Comparison of ENCODE assay signal across 9 mouse cellular contexts in the genomic region with DNA sequence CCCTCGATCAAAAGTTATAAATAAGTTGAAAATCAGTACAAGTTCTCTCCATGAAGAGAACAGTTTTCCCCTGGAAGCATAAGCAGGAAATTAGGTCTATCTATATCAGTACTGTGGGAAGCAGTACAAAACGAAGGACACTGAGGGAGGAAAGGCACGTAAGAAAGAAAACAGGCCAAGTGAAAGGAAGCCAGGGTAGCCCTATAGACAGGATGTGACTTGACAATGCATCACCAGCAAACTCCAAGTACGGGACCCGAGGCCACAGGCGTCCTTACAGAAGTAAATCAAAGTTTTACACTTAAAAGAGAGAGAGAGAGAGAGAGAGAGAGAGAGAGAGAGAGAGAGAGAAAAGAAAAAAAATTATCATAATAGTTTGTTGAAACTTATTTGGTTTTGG. TPM values are rescaled to one million over a fixed set of nuclear protein-coding genes. Genes with fewer than 3 reads are reported as not detected.
DNase-seq lines count a peak whose midpoint lies in the region; ATAC-seq and TF ChIP-seq lines count a peak whose summit lies in the region.
"Had no signal": no experiment of that assay in that cellular context is flagged by ENCODE, and none has a peak within 500 bp of the region (broad histone marks: within the 10 kb centered on the region; RNA-seq: fewer than 3 reads in every experiment).

No protein-coding gene starts in this region.

- no peaks in the 10 kb centered on the region for H3K9me3 ChIP-seq in forebrain, postnatal 0 days (ENCODE audit: low read length)
- no peaks in the 10 kb centered on the region for H3K9me3 ChIP-seq in forebrain, embryonic 10.5 days
- H3K9me3 ChIP-seq in midbrain, embryonic 14.5 days (ENCODE audit: control insufficient read depth, low read length): no peaks in the 10 kb centered on the region
- no peaks in the 10 kb centered on the region for H3K9me3 ChIP-seq in midbrain, embryonic 10.5 days (replicated peaks)
- H3K9me3 ChIP-seq in hindbrain, embryonic 16.5 days (ENCODE audit: control insufficient read depth, low read length): no peaks in the 10 kb centered on the region
- no peaks in the 10 kb centered on the region for H3K9me3 ChIP-seq in stomach, embryonic 15.5 days

- H3K9ac ChIP-seq in forebrain, postnatal 0 days: no peak overlapping the region
- no peak overlapping the region for H3K9ac ChIP-seq in midbrain, embryonic 14.5 days (replicated peaks; ENCODE audit: low read length)
- H3K9ac ChIP-seq in hindbrain, embryonic 16.5 days (ENCODE audit: low read depth, low read length): no peak overlapping the region
- peak overlapping the region; percentile 12; the same call in 1 of the 2 replicates for H3K9ac ChIP-seq in stomach, embryonic 15.5 days

- WGBS in forebrain, postnatal 0 days: 36% methylated on average over 6 of the region's 6 CpGs
- 61% methylated on average over 6 of the region's 6 CpGs for WGBS in forebrain, embryonic 10.5 days
- WGBS in midbrain, embryonic 14.5 days: 59% methylated on average over 6 of the region's 6 CpGs
- 66% methylated on average over 6 of the region's 6 CpGs for WGBS in midbrain, embryonic 10.5 days
- 37% methylated on average over 6 of the region's 6 CpGs for WGBS in hindbrain, embryonic 16.5 days
- WGBS in stomach, embryonic 15.5 days: 32% methylated on average over 6 of the region's 6 CpGs

- H3K27ac ChIP-seq in forebrain, postnatal 0 days (ENCODE audit: low read depth, low read length): no peak overlapping the region
- H3K27ac ChIP-seq in forebrain, embryonic 10.5 days: no peak overlapping the region
- H3K27ac ChIP-seq in midbrain, embryonic 14.5 days (replicated peaks; ENCODE audit: low read depth, low read length): no peak overlapping the region
- H3K27ac ChIP-seq in midbrain, embryonic 10.5 days (replicated peaks): no peak overlapping the region
- no peak overlapping the region for H3K27ac ChIP-seq in hindbrain, embryonic 16.5 days (ENCODE audit: low read depth, low read length)
- H3K27ac ChIP-seq in stomach, embryonic 15.5 days: peak overlapping the region; percentile 48; the same call in 1 of the 2 replicates

- no peak for DNase-seq in forebrain, postnatal 0 days
- no peak for DNase-seq in forebrain, embryonic 10.5 days (ENCODE audit: extremely low spot score, low spot score)
- DNase-seq in midbrain, embryonic 14.5 days: no peak
- no peak for DNase-seq in midbrain, embryonic 10.5 days (ENCODE audit: low spot score)
- DNase-seq in cerebellum, adult 8-10 months: no peak
- no peak for DNase-seq in layer of hippocampus, adult 9-11 months
- DNase-seq: right cerebral cortex, postnatal 25 days had no signal

- H3K27me3 ChIP-seq in forebrain, postnatal 0 days (ENCODE audit: insufficient read depth, low read length): peaks cover 6% of the 10 kb centered on the region; the same call in 1 of the 2 replicates
- H3K27me3 ChIP-seq in forebrain, embryonic 10.5 days (ENCODE audit: poor library complexity, severe bottlenecking): peaks cover 43% of the 10 kb centered on the region
- H3K27me3 ChIP-seq in midbrain, embryonic 14.5 days (ENCODE audit: control insufficient read depth, insufficient read depth, low read length): peaks cover 23% of the 10 kb centered on the region
- H3K27me3 ChIP-seq in midbrain, embryonic 10.5 days (ENCODE audit: low read depth, poor library complexity, severe bottlenecking): peaks cover 48% of the 10 kb centered on the region
- H3K27me3 ChIP-seq in hindbrain, embryonic 16.5 days (replicated peaks; ENCODE audit: control insufficient read depth, insufficient read depth, low read length): 0 out of 2 replicates have a peak, but pooled peaks cover 4% of the 10 kb centered on the region
- H3K27me3 ChIP-seq in stomach, embryonic 15.5 days (replicated peaks): no peaks in the 10 kb centered on the region

- no peaks in the 10 kb centered on the region for H3K36me3 ChIP-seq in forebrain, postnatal 0 days (ENCODE audit: insufficient read depth)
- H3K36me3 ChIP-seq in forebrain, embryonic 10.5 days (replicated peaks): no peaks in the 10 kb centered on the region
- H3K36me3 ChIP-seq in midbrain, embryonic 14.5 days (ENCODE audit: control insufficient read depth, insufficient read depth, low read length): no peaks in the 10 kb centered on the region
- H3K36me3 ChIP-seq in midbrain, embryonic 10.5 days: no peaks in the 10 kb centered on the region
- H3K36me3 ChIP-seq in hindbrain, embryonic 16.5 days (ENCODE audit: control insufficient read depth, insufficient read depth, low read length): no peaks in the 10 kb centered on the region
- no peaks in the 10 kb centered on the region for H3K36me3 ChIP-seq in stomach, embryonic 15.5 days

- no peak for TF ChIP-seq CTCF in forebrain, postnatal 0 days (IDR thresholded peaks at IDR 0.05; ENCODE audit: low read depth)

- no peak overlapping the region for H3K4me3 ChIP-seq in forebrain, postnatal 0 days (ENCODE audit: low read depth, low read length)
- H3K4me3 ChIP-seq in forebrain, embryonic 10.5 days: no peak overlapping the region
- no peak overlapping the region for H3K4me3 ChIP-seq in midbrain, embryonic 14.5 days (replicated peaks; ENCODE audit: low read depth, low read length)
- no peak overlapping the region for H3K4me3 ChIP-seq in midbrain, embryonic 10.5 days
- H3K4me3 ChIP-seq in hindbrain, embryonic 16.5 days (ENCODE audit: low read length): no peak overlapping the region
- H3K4me3 ChIP-seq in stomach, embryonic 15.5 days (replicated peaks): peak overlapping the region; percentile 79

- no peak for ATAC-seq in forebrain, postnatal 0 days
- ATAC-seq in midbrain, embryonic 14.5 days (ENCODE audit: low FRiP score, low TSS enrichment): no peak
- no peak for ATAC-seq in hindbrain, embryonic 16.5 days
- no peak for ATAC-seq in stomach, embryonic 15.5 days (ENCODE audit: insufficient read depth, low FRiP score, low read depth)

- peaks cover 17% of the 10 kb centered on the region for H3K4me1 ChIP-seq in forebrain, postnatal 0 days (ENCODE audit: insufficient read depth)
- peaks cover 65% of the 10 kb centered on the region for H3K4me1 ChIP-seq in forebrain, embryonic 10.5 days
- peaks cover 17% of the 10 kb centered on the region for H3K4me1 ChIP-seq in midbrain, embryonic 14.5 days (ENCODE audit: control insufficient read depth, insufficient read depth, low read length)
- peaks cover 43% of the 10 kb centered on the region for H3K4me1 ChIP-seq in midbrain, embryonic 10.5 days
- H3K4me1 ChIP-seq in hindbrain, embryonic 16.5 days (ENCODE audit: control insufficient read depth, insufficient read depth, low read depth, low read length): peaks cover 17% of the 10 kb centered on the region
- peaks cover 46% of the 10 kb centered on the region for H3K4me1 ChIP-seq in stomach, embryonic 15.5 days

- H3K4me2 ChIP-seq in forebrain, postnatal 0 days (ENCODE audit: low read depth): peak overlapping the region; percentile 17
- H3K4me2 ChIP-seq in midbrain, embryonic 14.5 days (ENCODE audit: low read length): 0 out of 2 replicates have a peak overlapping the region, but pooled peaks have one; percentile 9
- peak overlapping the region; percentile 27; the same call in 1 of the 2 replicates for H3K4me2 ChIP-seq in hindbrain, embryonic 16.5 days (ENCODE audit: low read length)
- peak overlapping the region; percentile 95 for H3K4me2 ChIP-seq in stomach, embryonic 15.5 days

RNA-seq across cellular contexts. Expression of a gene that starts 2.8 kb away (rescaled TPM):
- total RNA-seq in forebrain, postnatal 0 days (2014; rRNA removed): 8.6 and 11.8 TPM in 2 replicates
- 5.2 and 5.6 TPM in 2 replicates for polyA plus RNA-seq in forebrain, postnatal 0 days (2015; fragmentation: Nextera tagmentation; extraction: Ambion mirVana)
- 3.2 and 3.4 TPM in 2 replicates for polyA plus RNA-seq in forebrain, embryonic 10.5 days (2016; fragmentation: Nextera tagmentation; extraction: Ambion mirVana)
- polyA plus RNA-seq in midbrain, embryonic 14.5 days (2014; fragmentation: Nextera tagmentation; extraction: Ambion mirVana): 5.6 and 5.9 TPM in 2 replicates
- polyA plus RNA-seq in midbrain, embryonic 10.5 days (2016; fragmentation: Nextera tagmentation; extraction: Ambion mirVana): 2.7 and 3.5 TPM in 2 replicates
- 7.4 and 7.6 TPM in 2 replicates for polyA plus RNA-seq in hindbrain, embryonic 16.5 days (2015; fragmentation: Nextera tagmentation; extraction: Ambion mirVana)
- 52.5 and 53.4 TPM in 2 replicates for polyA plus RNA-seq in stomach, embryonic 15.5 days (2015; fragmentation: Nextera tagmentation; extraction: Ambion mirVana)

Comparison
In these comparisons a context has a peak if more than half of its experiments do, and no peak if none do; other contexts are left out.
1. H3K4me2 ChIP-seq: peak in every context shown above with its lines; median percentile 95 in stomach, embryonic 15.5 days; 27 in hindbrain, embryonic 16.5 days; 17 in forebrain, postnatal 0 days; 9 in midbrain, embryonic 14.5 days.